In the genomic region with DNA sequence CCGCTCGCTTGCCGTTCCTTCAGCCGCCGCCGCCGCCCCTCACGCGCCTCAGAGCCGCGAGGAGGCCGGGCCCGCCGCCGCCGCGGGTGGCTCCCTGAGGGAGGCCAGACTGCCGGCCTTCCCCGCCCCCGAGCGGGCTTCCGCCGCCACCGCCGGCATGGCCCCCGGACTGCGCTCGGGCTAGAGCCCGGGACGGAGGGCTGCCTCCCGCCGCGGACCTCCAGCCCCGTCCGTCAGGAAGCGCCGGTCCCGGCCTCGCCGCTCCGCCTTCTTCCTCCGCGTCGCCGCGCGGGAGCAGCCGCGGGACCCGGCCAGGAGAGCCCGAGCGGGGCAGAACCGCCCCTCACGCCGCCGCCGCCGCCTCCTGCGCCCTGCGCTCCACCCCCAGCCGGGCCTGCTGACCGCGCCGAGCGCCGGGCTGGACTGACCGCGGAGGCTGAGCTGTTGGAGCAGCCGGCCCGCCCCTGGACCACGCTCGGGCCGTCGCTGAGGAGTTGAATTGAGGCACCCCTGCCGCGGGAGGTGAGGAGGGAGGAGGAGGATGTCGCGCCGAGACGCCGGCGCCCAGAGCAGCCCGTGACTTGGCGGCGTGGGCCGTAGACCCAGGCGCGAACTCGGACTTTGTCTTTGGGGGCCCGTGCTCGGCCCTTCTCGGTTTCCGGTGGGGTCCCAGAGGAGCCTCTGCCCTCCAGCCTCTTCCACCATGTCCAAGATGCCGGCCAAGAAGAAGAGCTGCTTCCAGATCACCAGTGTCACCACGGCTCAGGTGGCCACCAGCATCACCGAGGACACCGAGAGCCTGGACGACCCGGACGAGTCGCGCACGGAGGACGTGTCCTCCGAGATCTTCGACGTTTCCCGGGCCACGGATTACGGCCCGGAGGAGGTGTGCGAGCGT, we compare ENCODE assay signal across 8 mouse cellular contexts. TPM values are rescaled to one million over a fixed set of nuclear protein-coding genes. Genes with fewer than 3 reads are reported as not detected.
DNase-seq lines count a peak whose midpoint lies in the region; ATAC-seq lines count a peak whose summit lies in the region.

No protein-coding gene starts in this region.

- ATAC-seq in inflammation-experienced regulatory T-cells, adult 6 months = peak; percentile 39
- peak; percentile 11 for ATAC-seq in megakaryocyte progenitor cell, adult 5-6 weeks (replicated peaks; ENCODE audit: poor library complexity)

- DNase-seq in adrenal gland, adult 18-20 months (ENCODE audit: low spot score in 2 of 2) = peak; percentile 83 to 87
- DNase-seq in embryo, embryonic 10.5 days (ENCODE audit: low spot score) = peak; percentile 60
- peak; percentile 88 for DNase-seq in gastrocnemius, postnatal 14 days
- peak; percentile 54 to 61 for DNase-seq in left cerebral cortex, postnatal 14 days (ENCODE audit: low spot score in 2 of 2)
- DNase-seq in right cerebral cortex, adult 2 months (ENCODE audit: low spot score in 2 of 2) = peak; percentile 48 to 60
- DNase-seq in urinary bladder, postnatal 10 days (ENCODE audit: low spot score) = peak; percentile 25

- intact Hi-C loops in gastrocnemius, postnatal 14 days (cut with DNase I; ENCODE audit: low total_unique reads) = loop anchor here (10.0 kb wide), 2 partner anchors 70 to 250 kb away; no protein-coding TSS in a partner anchor
- intact Hi-C loops in left cerebral cortex, postnatal 14 days (cut with DNase I) = loop anchor here (2.0 to 5.0 kb wide), 4 partner anchors 77 to 568 kb away; a partner anchor contains a TSS

RNA-seq across cellular contexts. Expression of a gene that starts 0.7 kb away (rescaled TPM):
- total RNA-seq in adrenal gland, adult 18-20 months (2021) = 10 to 100 TPM; 35.6 to 38.1 TPM
- 10 to 100 TPM; 19.9 to 20.4 TPM for total RNA-seq in gastrocnemius, postnatal 14 days (2021)
- 10 to 100 TPM; 10.4 to 16.1 (median 13.1) TPM for polyA plus RNA-seq in inflammation-experienced regulatory T-cells, adult 6 months (2017; shearing (Covaris generic))
- 10 to 100 TPM; 34.7 to 35.6 TPM for total RNA-seq in left cerebral cortex, postnatal 14 days (2021)
- 15.8 and 17.3 TPM in 2 replicates for total RNA-seq in megakaryocyte progenitor cell, adult 5-6 weeks (2015)
- 8.5 and 11.4 TPM in 2 replicates for total RNA-seq in megakaryocyte progenitor cell, adult 5-6 weeks (2017)

Comparison
In these comparisons a context has a peak if more than half of its experiments do, and no peak if none do; other contexts are left out.
1. Peak in every context shown above with its lines: DNase-seq and ATAC-seq.
2. DNase-seq: peak in every context shown above with its lines; median percentile 88 in gastrocnemius, postnatal 14 days; 85 in adrenal gland, adult 18-20 months; 60 in embryo, embryonic 10.5 days; 58 in left cerebral cortex, postnatal 14 days; 54 in right cerebral cortex, adult 2 months; 25 in urinary bladder, postnatal 10 days.